Mouse (Mus musculus) ES-E14 (cell line): ENCODE data around the gene Dcpp2.

Source experiments
- HCFC1 ChIP-seq: IDR thresholded peaks from 2 replicates; pipeline ENCODE4 v1.6.1; 2012; ENCODE audit warnings: low read length, inconsistent platforms, borderline replicate concordance; ENCODE audit not compliant: insufficient read depth
- MAFK ChIP-seq: IDR thresholded peaks from 2 replicates; pipeline ENCODE4 v1.6.1; 2014; ENCODE audit warnings: mild to moderate bottlenecking, low read depth, low read length, inconsistent platforms; ENCODE audit not compliant: insufficient read depth
- ZC3H11A ChIP-seq: IDR thresholded peaks from 2 replicates; pipeline ENCODE4 v1.6.1; 2012; ENCODE audit warnings: low read depth, mild to moderate bottlenecking, inconsistent platforms, low read length, borderline replicate concordance
- ZNF384 ChIP-seq: IDR thresholded peaks from 2 replicates; pipeline ENCODE4 v1.6.1; 2012; ENCODE audit warnings: low read depth, low read length, inconsistent platforms

DNA sequence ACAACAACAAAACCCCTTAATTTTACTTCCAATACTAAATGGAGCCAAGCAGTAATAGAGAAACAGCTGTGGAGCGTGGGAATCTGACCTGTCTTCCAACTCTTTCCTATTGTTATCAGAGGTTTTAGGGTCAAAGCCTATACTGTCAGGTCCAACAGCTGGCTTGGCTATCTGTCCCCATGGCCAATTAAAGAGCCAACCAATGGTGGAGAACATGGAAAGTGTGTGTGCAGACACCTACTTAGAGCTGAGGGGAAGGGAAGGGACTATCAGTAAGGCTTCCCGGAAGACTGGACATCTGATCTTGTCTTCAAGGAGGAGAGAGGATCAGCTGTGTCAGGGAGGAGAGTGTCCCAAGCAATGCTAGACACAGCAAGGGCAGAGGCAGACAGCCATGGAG lies 68.4 kb downstream of the Dcpp2 start:
- TF ChIP-seq ZC3H11A (no peak), MAFK (no peak), HCFC1 (no peak), ZNF384 (no peak)
